Mouse (Mus musculus) neutrophil, adult 59 days (primary cell): ENCODE data around the gene Gucy2d. TPM values are rescaled to one million over a fixed set of nuclear protein-coding genes. Genes with fewer than 3 reads are reported as not detected.

Experiments
- total RNA-seq, 2 experiments: library from RNA; stranded (reverse); gene quantifications; 1 replicate in 1 of 2; 2 replicates in 1 of 2; pipeline ENCODE4 v1.2.4; 2023

The Gucy2d gene
- total RNA-seq: not detected

GRCm38 (mm10) chr7:98439956-98440466 lies at the start of gene Gucy2d:
Gucy2d (plus strand) TSS chr7:98440416.

DNA sequence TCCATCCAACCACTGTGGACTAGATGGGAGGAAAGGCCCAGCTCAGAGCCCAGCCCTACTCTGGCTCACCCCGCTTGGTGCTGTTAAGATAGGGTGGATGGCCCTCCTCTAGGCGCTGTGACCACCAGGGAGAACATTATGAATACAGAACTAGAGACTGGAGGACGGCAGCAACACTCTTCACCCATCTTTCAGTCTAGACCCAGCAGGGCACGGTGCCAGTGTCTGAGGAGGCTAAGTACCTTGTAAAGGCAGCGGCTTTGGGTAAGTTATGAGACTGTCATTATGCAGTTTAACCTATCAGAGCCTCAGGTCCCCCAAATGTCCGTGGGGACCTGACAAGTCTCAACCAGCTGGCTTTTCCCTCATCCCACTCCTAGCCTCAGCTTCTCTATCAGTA lies 48.9 kb downstream of the Gucy2d start, which contains the start of gene Lrrc32:
TSS of gene Lrrc32 (plus strand) at position 153 of the 400 bp plus-strand sequence.

Other genes starting within 250 kb of the Gucy2d start
- gene B3gnt6, start 240.9 kb upstream of the Gucy2d start, total RNA-seq: under 1 TPM; 0.24 to 0.77 TPM
- gene Acer3, start 119.2 kb upstream of the Gucy2d start, total RNA-seq: 10 to 100 TPM; 29.9 to 34.7 TPM
- not detected for gene Tsku, start 79.1 kb upstream of the Gucy2d start, total RNA-seq
- gene Lrrc32, start 48.9 kb downstream of the Gucy2d start, total RNA-seq: under 1 TPM; 0.29 to 0.53 TPM
- 10 to 100 TPM; 39.7 to 42.0 TPM for gene Emsy, start 216.4 kb downstream of the Gucy2d start, total RNA-seq